Mouse (Mus musculus) cerebellum, adult 2 months (tissue): Measurements from ENCODE around the gene Cdca8. TPM values are rescaled to one million over a fixed set of nuclear protein-coding genes. Genes with fewer than 3 reads are reported as not detected.

ENCODE experiments used
- DNase-seq, 2 experiments: peaks; one replicate each; pipeline ENCODE4 v3.0.0; 2021
- H3K27ac ChIP-seq: fragments of 200-500 bp; 2 replicates; pipeline ENCODE4 v1.5.1; 2012; ENCODE audit warnings: low read length, control low read depth, inconsistent platforms; ENCODE audit not compliant: insufficient read depth
- H3K27me3 ChIP-seq: fragments of 200-500 bp; 2 replicates; pipeline ENCODE4 v1.6.1; 2012; ENCODE audit warnings: inconsistent platforms, mild to moderate bottlenecking, low read length, moderate library complexity; ENCODE audit not compliant: control insufficient read depth, insufficient read depth
- H3K4me1 ChIP-seq: fragments of 200-500 bp; 2 replicates; pipeline ENCODE4 v1.6.1; 2011; ENCODE audit warnings: low read length; ENCODE audit not compliant: control insufficient read depth, insufficient read depth
- H3K4me3 ChIP-seq: fragments of 200-500 bp; replicated peaks from 2 replicates; pipeline ENCODE3; 2011; ENCODE audit warnings: mild to moderate bottlenecking, low read depth, low read length, control low read depth; ENCODE audit not compliant: insufficient read depth
- CTCF ChIP-seq: fragments of 200-500 bp; IDR thresholded peaks from 2 replicates; pipeline ENCODE4 v1.5.1; 2011; ENCODE audit warnings: low read depth, mild to moderate bottlenecking, control low read depth, low read length, moderate library complexity, borderline replicate concordance; ENCODE audit not compliant: insufficient read depth
- POLR2A ChIP-seq: fragments of 200-500 bp; IDR thresholded peaks from 2 replicates; pipeline ENCODE4 v1.6.1; 2011; ENCODE audit warnings: low read length, control low read depth, borderline replicate concordance; ENCODE audit not compliant: insufficient read depth
- WGBS: fragments of 180-500 bp; shearing (Covaris S2); methylation state at CpG from one replicate; pipeline ENCODE4 v1.1.7; 2018; 5-methylcytosine and 5-hydroxymethylcytosine counted together
- polyA plus RNA-seq: library from polyadenylated mRNA; depleted of rRNA; stranded (reverse); fragments of >200 nt; gene quantifications from 2 replicates; pipeline ENCODE4 v1.2.3, GENCODE M21; 2012

Cdca8 gene
- polyA plus RNA-seq, 1 experiment = 1.2 TPM

DNA sequence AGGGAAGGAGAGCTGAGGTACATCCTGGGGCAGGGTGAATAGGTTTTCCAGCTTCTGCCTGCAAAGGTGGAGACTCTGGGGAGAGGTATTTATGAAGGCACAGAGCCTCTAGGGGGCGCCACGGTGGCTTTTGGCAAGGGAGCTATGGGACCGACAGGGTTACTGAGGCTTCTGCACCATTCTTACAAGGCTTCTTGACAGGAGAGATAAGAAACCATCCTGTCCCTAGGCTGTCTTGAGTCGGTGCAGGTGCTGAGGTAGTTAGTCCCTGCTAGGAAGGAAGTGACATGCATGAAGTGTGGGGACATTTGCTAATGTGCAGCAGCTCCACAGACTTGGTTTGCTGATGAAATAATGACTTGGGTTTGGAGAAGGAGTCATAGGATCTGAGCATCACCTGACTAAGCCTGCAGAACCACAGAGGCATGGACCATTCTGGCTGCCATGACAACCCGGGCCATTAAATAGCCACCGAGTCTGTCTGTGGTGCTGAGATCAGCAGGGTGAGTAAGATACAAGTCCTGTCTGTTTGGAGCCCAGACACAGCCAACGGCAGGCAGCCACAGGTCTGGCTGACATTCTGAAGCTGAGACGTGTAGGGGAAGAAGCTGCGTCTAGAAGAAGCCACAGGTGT, 44.9 kb upstream of the Cdca8 start:
- DNase-seq = no peak

GRCm38 (mm10) chr4:124978201-124978600, 39.1 kb upstream of the Cdca8 start:
- WGBS = 50% methylated on average over 5 of the region's 5 CpGs

More for the DNA sequence above, 44.9 kb upstream of the Cdca8 start:
- Histone ChIP-seq H3K27ac (no peak overlapping the region), H3K4me1 (peaks cover 4% of the 10 kb centered on the region; the same call in 1 of the 2 replicates), H3K4me3 (no peak overlapping the region), H3K27me3 (peaks cover 7% of the 10 kb centered on the region; the same call in 1 of the 2 replicates)
- TF ChIP-seq POLR2A = no peak
- no peak; the same call in 1 of the 2 replicates for TF ChIP-seq CTCF
- WGBS = 11% methylated on average over 9 of the region's 9 CpGs

DNA sequence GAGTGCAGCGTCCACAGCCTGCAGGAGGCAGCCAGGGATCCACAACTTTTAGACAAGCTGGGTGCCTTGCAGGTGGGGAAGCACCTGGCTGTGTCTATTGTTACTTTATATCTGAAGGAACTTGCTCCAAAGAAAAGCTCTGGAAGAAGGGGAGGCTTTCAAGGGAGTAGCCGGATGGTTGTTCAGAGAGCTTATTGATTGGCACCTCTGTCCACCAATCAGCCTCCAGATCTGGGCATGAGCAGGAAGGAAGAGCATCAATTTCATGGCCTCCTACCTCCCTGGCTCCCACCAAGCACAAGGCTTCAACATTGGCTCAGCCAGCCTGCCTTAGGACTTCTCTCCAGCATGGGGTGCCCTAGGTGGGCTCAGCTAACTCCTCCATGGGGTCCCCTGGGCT, 34.2 kb upstream of the Cdca8 start:
- WGBS = 68% methylated on average over 2 of the region's 2 CpGs
- no peak for TF ChIP-seq POLR2A
- no peak for TF ChIP-seq CTCF
- no peaks in the 10 kb centered on the region for H3K4me1 ChIP-seq
- no peaks in the 10 kb centered on the region for H3K27me3 ChIP-seq
- no peak for DNase-seq
- no peak overlapping the region for H3K27ac ChIP-seq
- no peak overlapping the region for H3K4me3 ChIP-seq

More at GRCm38 (mm10) chr4:124978201-124978600, 39.1 kb upstream of the Cdca8 start:
- no peak for DNase-seq
- no peak overlapping the region for H3K4me3 ChIP-seq
- no peaks in the 10 kb centered on the region; the same call in 1 of the 2 replicates for H3K27me3 ChIP-seq
- H3K4me1 ChIP-seq = no peaks in the 10 kb centered on the region
- no peak overlapping the region for H3K27ac ChIP-seq
- TF ChIP-seq POLR2A (no peak), CTCF (no peak)

DNA sequence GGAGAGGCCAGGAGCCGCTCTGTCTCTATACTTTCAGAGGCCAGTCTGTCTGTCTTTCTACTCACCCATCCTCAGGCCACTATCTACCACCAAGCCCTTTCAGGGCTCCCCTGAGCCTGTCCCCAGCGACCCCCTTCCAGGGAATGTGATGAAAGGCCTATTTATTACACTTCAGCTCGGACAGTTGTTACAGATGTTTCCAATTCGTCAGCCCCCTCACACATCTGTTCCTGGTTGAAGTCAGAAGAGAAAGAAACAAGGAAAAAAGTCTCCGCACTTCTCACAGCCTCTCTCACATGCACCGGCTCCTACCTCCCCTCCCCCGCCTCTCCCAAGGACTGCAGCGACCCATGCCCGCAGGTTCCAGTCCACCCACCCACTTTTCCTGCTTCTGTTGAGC, 33.2 kb upstream of the Cdca8 start:
- H3K4me1 ChIP-seq = no peaks in the 10 kb centered on the region
- H3K4me3 ChIP-seq = no peak overlapping the region
- no peak overlapping the region for H3K27ac ChIP-seq
- H3K27me3 ChIP-seq = no peaks in the 10 kb centered on the region
- TF ChIP-seq POLR2A (no peak), CTCF (no peak)
- no peak for DNase-seq
- WGBS = 62% methylated on average over 9 of the region's 9 CpGs

DNA sequence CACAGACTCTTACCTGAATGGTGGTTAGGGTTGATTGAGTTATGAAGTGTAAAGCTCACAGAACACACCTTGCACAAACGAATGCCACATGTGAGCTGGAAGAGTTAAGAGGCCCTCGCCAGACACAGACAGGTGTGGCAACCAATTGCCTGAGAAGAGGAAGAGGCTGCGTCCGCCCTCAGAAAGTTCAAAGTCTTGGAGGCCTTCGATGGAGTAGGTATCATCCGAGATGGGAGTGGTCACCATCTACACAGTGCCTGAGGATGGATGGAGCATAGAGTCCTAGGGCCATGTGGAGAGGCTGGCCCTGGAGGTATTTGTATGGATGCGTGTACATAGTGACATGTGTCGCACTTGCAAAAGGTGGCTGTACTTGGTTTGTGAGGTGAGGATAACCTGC, 32.0 kb upstream of the Cdca8 start:
- TF ChIP-seq CTCF (no peak), POLR2A (no peak)
- 88% methylated on average over 8 of the region's 8 CpGs for WGBS
- Histone ChIP-seq H3K4me1 (no peaks in the 10 kb centered on the region), H3K27me3 (no peaks in the 10 kb centered on the region), H3K4me3 (no peak overlapping the region), H3K27ac (no peak overlapping the region)
- DNase-seq = no peak

GRCm38 (mm10) chr4:124970677-124971076, 31.6 kb upstream of the Cdca8 start:
- no peaks in the 10 kb centered on the region for H3K4me1 ChIP-seq
- WGBS = 21% methylated on average over 5 of the region's 5 CpGs
- DNase-seq = no peak
- H3K27me3 ChIP-seq = no peaks in the 10 kb centered on the region
- H3K27ac ChIP-seq = no peak overlapping the region
- TF ChIP-seq CTCF (no peak), POLR2A (no peak)
- no peak overlapping the region for H3K4me3 ChIP-seq

- H3K27me3 ChIP-seq = no peaks in the 10 kb centered on the region
- H3K4me3 ChIP-seq = no peak overlapping the region
- no peak overlapping the region for H3K27ac ChIP-seq
- no peaks in the 10 kb centered on the region for H3K4me1 ChIP-seq
- TF ChIP-seq POLR2A = no peak
- no peak for TF ChIP-seq CTCF
- WGBS = 71% methylated on average over 11 of the region's 11 CpGs
- no peak for DNase-seq
Measured at GRCm38 (mm10) chr4:124970194-124970593, 31.1 kb upstream of the Cdca8 start.

- no peak overlapping the region for H3K4me3 ChIP-seq
- TF ChIP-seq POLR2A (no peak), CTCF (no peak)
- WGBS = 68% methylated on average over 7 of the region's 7 CpGs
- DNase-seq = no peak
- no peak overlapping the region for H3K27ac ChIP-seq
- H3K27me3 ChIP-seq = no peaks in the 10 kb centered on the region
- H3K4me1 ChIP-seq = no peaks in the 10 kb centered on the region
Measured at GRCm38 (mm10) chr4:124969219-124969848, 30.2 kb upstream of the Cdca8 start.
